Mouse (Mus musculus): ENCODE measurements around the gene Ensa. TPM values are rescaled to one million over a fixed set of nuclear protein-coding genes. Genes with fewer than 3 reads are reported as not detected.
"Not testable (repeated sequence)": the region's sequence is repeated elsewhere in the genome, so short reads cannot be mapped to it uniquely, and the experiment has no call there.

Ensa gene
- total RNA-seq (2017), result 79.4 and 79.7 TPM in 2 replicates

- peak; percentile 95 for ATAC-seq (replicated peaks; ENCODE audit: low read depth, poor library complexity, severe bottlenecking)
Observed at GRCm38 (mm10) chr3:95624628-95625503, at the start of gene Ensa. Gene Ensa, plus strand, starts transcription at chr3:95624993.

DNA sequence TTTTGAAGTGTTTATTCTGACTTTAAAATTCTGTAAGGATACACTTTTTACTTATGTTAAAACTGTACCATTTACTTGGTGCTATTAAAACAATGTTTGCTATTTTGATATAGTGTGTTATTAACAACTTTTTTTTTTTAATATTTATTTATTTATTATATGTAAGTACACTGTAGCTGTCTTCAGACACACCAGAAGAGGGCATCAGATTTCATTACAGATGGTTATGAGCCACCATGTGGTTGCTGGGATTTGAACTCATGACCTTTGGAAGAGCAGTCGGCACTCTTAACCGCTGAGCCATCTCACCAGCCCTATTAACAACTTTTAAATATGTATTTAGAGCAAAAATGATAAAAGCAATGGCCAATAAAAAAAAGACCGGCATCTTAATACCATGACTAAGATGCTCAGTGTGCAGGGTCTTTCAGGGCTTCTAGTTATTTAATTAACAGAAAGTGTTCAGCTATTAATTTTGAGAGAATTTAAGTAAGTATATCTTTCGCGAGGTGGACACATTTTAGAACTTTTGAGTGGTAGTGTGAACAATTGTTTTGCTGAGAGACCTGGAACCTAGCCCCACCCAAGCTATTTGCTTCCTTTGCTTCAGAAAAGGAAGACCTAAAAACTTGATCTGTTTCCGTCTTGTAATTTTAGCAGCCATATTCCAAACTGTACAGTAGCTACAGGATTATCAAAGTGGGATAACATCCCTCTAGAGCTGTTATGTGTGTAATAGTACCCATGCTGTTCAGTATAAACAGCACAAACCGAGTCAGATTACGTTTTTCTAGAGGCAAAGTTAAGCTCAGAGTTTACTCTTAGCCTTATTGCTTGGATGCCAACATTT, 36.8 kb upstream of the Ensa start:
- peak; percentile 24 for ATAC-seq (replicated peaks; ENCODE audit: low read depth, poor library complexity, severe bottlenecking)

GRCm38 (mm10) chr3:95588604-95589086, 36.1 kb upstream of the Ensa start, which contains the start of gene Golph3l:
Gene Golph3l, plus strand, starts transcription at chr3:95588934.
- ATAC-seq (replicated peaks; ENCODE audit: low read depth, poor library complexity, severe bottlenecking), result peak; percentile 100

- no peak for ATAC-seq (replicated peaks; ENCODE audit: low read depth, poor library complexity, severe bottlenecking)
Observed at GRCm38 (mm10) chr3:95598734-95599133, 26.1 kb upstream of the Ensa start.

- ATAC-seq (replicated peaks; ENCODE audit: low read depth, poor library complexity, severe bottlenecking), result no peak
Observed at GRCm38 (mm10) chr3:95601287-95601686, 23.5 kb upstream of the Ensa start.

DNA sequence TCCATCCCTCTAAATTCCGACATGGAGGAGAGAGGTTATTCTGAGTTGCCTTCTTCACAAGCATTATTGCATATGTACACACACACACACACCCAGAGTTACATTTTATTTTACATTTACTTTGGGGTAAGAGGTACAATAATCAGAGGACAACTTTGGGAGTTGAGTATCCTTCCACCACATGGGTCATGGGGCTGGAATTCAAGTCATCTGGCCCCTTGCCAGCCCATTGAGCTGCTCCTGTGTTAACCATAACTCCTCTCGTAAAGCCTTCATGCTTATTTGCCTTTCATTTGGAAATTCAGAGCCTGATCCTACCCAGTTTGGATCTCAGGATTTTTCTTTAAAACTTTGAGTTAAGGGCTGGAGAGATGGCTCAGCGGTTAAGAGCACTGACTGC, 18.7 kb upstream of the Ensa start:
- no peak for ATAC-seq (replicated peaks; ENCODE audit: low read depth, poor library complexity, severe bottlenecking)

DNA sequence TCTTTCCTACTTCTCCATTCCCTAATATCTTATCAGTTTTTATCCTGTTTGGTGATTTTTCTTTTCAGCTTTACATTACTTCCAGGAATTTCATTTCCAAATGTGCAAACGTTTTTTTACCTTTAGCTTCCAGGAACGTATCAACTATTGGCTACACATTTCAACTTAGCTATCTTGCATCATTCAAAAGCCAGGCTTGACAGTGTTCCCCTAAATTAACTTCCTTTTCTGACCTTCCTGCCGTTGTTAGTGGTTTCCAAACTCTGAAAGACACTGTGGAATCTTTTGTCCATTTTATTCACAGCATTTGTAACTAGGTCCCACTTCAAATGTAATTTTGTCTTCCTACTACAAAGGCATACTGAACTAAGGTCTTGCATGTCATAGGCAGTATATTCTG, 15.6 kb upstream of the Ensa start:
- ATAC-seq (replicated peaks; ENCODE audit: low read depth, poor library complexity, severe bottlenecking), result no peak

DNA sequence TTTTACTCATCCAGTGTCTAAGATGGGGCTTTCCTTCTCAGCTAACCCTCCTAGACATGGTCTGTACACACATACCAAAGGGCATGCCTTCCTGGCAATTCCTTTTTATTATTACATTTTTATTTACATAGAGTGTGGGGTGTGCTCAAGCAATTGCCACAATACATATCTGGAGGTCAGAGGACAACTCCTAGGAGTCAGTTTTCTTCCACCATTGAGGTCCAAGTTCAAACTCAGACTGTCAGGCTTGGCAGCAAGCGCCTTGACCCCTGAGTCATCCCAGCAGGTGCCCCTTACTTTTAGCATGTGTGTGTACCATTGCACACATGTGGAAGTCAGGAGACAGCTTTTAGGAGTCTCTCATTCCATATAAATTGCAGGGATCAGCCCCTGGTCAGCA, 10.8 kb upstream of the Ensa start:
- no peak for ATAC-seq (replicated peaks; ENCODE audit: low read depth, poor library complexity, severe bottlenecking)

DNA sequence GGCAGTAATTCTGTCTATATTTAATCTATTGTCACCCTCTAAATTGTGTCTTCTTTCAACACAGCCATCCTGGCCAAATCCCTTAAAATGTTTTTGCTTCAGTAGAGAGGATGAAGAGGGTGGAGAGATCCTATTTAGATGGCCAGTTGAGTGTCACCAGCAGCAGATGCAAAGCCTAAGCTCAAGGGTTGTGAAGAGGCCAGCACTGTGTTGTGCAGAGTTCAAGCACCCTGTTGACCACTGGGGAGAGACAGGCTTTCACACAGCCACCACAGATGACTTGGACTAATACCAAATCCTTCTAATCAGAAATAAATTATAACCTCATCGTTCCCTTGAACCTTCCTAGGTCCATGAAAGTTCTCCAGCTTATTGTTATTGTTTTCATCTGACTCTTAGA, 6.3 kb upstream of the Ensa start:
- ATAC-seq (replicated peaks; ENCODE audit: low read depth, poor library complexity, severe bottlenecking), result no peak

DNA sequence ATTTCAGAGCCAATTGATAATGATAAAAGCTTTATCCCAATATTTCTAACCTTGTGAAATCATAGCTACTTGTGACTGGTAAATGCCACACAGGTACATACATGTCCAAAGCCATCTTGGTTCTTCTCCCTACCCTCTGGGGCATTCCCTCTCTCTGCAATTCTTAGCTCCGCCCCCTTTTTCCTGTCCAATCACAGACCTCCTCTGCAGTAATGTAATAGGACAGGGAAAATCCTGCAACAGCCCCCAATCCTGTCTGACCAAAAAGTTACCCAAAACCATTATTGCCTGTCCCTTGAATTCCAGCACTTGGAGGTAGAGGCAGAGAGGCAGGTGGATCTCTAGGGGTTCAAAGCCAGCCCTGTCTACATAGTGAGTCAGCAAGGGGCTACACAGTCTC, 3.6 kb upstream of the Ensa start:
- ATAC-seq (replicated peaks; ENCODE audit: low read depth, poor library complexity, severe bottlenecking), result no peak

DNA sequence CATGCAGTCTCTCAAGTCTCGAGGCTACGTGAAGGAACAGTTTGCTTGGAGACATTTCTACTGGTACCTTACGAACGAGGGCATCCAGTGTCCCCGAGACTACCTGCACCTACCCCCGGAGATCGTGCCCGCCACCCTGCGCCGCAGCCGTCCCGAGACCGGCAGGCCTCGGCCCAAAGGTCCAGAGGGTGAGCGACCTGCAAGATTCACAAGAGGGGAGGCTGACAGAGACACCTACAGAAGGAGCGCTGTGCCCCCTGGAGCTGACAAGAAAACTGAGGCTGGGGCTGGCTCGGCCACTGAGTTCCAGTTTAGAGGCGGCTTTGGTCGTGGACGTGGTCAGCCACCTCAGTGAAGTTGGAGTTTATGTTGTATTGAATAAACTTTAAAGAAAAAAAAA, 2.4 kb upstream of the Ensa start:
- ATAC-seq (replicated peaks; ENCODE audit: low read depth, poor library complexity, severe bottlenecking), result not testable (repeated sequence)

DNA sequence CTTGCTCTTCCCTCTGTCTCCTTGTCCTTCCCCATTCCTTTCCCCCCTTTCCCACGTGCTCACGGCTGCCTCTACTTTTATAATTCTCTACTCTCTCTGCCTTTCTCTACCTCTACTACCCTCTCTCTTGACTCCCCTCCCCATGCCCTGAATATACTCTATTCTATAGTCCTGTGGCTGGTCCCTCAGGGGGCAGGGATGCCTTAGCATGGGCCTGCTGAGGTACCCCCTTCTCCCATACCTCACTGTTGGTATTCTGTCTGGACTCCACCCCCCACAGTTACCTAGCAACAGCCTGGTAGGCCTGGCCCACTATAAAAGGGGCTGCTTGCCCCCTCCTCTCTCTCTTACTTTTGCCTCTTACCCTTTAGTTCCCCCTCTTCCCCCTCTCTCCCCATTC, 1.2 kb upstream of the Ensa start:
- no peak for ATAC-seq (replicated peaks; ENCODE audit: low read depth, poor library complexity, severe bottlenecking)

DNA sequence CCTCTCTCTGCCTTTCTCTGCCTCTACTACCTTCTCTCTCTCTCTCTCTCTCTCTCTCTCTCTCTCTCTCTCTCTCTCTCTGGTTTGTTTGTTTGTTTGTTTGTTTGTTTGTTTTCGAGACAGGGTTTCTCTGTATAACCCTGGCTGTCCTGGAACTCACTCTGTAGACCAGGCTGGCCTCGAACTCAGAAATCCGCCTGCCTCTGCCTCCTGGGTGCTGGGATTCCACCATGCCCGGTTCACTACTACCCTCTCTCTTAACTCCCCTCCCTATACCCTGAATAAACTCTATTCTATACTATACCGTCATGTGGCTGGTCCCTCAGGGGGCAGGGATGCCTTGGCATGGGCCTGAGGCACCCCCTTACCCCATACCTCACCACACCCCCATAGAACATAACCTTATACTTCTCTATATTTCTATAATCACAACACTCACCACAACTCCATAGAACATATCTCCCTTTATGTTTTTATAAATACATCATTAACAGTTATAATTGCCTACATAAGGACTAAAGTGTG, 740 bp upstream of the Ensa start:
- ATAC-seq (replicated peaks; ENCODE audit: low read depth, poor library complexity, severe bottlenecking), result not testable (repeated sequence)

- ATAC-seq (replicated peaks; ENCODE audit: low read depth, poor library complexity, severe bottlenecking), result no peak
Observed at GRCm38 (mm10) chr3:95627763-95628162, 3.0 kb downstream of the Ensa start.

DNA sequence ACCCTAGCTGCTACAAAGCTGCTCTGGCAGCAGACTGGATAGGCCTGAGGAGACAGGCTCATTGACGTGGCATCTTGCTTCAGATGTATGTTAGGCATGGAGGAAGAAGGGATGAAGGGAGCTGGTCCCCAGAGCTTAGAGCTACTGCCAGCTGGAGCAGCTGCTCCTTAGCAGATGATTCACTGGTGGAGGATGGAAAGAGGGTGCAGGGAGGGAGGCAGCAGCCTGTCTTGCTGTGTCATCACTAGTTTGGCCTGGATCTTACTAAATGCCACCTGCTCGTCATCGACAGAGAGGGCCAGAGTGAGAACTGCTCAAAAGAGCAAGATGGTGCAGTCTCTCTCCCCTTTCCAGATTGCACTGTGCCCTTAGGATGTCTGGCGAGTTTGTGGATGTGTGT, 5.0 kb downstream of the Ensa start:
- ATAC-seq (replicated peaks; ENCODE audit: low read depth, poor library complexity, severe bottlenecking), result no peak

GRCm38 (mm10) chr3:95630856-95631255, 6.1 kb downstream of the Ensa start:
- ATAC-seq (replicated peaks; ENCODE audit: low read depth, poor library complexity, severe bottlenecking), result no peak

- ATAC-seq (replicated peaks; ENCODE audit: low read depth, poor library complexity, severe bottlenecking), result no peak
Observed at GRCm38 (mm10) chr3:95631304-95631703, 6.5 kb downstream of the Ensa start.

DNA sequence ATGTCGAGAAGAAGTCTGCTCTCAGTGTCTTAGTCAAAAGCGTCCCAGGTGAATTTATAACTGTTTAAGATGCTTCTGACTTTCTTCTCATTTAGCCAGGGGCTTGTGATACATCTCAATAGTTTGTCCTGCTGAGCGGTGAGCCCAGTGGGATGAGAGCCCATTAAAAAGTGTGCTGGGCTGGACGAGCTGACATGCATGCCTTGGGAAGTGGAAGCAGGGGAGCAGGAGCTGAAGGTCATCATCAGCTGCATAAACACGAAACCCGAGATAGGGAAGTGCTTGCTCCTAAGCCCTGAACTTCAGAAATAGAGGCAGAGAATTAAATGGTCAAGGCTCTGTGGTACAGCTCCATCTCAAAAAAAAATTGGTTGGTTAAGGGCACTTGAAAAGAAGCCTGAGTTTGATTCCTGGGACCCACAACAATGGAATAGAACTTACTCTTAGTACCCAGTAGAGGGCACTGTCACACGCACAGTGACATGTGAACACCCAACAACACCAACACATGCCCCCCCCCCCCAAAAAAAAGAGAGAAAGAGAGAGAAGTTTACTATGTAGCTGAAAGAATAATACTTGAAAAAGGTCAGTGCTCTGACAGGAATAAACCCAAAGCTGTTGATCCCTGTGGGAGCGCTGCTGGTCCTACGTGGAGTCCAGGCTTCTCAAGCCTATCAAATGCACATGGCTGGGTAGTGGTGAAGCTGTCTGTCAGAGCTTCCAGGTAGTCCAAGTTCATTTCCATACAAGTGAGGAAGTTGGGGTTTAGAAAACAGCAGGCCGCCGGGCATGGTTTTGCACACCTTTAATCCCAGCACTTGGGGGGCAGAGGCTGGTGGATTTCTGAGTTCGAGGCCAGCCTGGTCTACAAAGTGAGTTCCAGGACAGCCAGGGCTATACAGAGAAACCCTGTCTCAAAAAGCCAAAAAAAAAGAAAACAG, 8.1 kb downstream of the Ensa start:
- ATAC-seq (replicated peaks; ENCODE audit: low read depth, poor library complexity, severe bottlenecking), result peak; percentile 77

- no peak for ATAC-seq (replicated peaks; ENCODE audit: low read depth, poor library complexity, severe bottlenecking)
Observed at GRCm38 (mm10) chr3:95635636-95636035, 10.8 kb downstream of the Ensa start.

DNA sequence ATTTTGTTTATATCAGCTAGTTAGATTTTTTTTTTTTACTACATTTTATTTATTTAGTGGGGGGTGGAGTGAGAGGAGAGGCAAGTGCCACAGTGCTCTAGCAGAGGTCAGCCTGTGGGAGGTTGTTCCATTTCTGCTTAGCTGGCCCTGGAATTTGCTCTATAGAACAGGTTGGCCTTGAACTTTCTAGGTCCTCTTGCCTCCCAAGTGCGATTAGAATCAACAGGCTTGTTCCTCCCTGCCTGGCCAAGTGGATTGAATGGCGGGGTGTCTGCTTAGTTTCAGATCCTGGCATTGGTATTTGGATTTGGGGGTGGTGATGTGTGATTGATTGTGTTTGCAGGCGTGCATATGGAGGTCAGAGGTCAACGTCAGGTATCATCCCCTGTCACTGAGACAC, 11.3 kb downstream of the Ensa start:
- ATAC-seq (replicated peaks; ENCODE audit: low read depth, poor library complexity, severe bottlenecking), result no peak

Data from common myeloid progenitor, adult 5-6 weeks (primary cell).